40 mouse cellular contexts compared by ENCODE assay signal in the genomic region with DNA sequence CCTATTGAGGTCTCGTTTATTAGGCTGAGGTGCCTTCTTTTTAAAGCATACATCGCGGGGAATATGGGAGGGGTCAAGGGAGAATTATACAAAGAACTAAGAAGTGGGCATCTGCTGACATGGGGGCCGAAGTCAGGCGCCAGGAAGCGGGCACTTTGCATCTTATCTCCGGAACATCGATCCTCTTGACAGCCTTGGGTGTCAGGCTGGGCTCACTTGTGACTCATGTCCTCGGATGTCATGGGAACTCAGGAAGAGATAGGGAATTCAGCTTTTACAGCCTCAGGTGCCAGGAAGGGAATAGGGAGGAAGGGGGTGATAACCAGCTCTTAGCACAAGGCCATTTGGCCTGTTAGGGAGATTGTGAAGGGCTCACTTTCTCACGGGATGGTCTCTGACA. TPM values are rescaled to one million over a fixed set of nuclear protein-coding genes. Genes with fewer than 3 reads are reported as not detected.
"Had no signal": no experiment of that assay in that cellular context is flagged by ENCODE, and none has a peak within 500 bp of the region (broad histone marks: within the 10 kb centered on the region; RNA-seq: fewer than 3 reads in every experiment).

No protein-coding gene starts in this region.

RNA-seq across cellular contexts. Expression of a gene that starts 12.7 kb away (rescaled TPM):
- total RNA-seq: heart, postnatal 10 days; heart, postnatal 14 days; heart, postnatal 25 days; heart, postnatal 4 days; hindbrain, postnatal 0 days; layer of hippocampus, adult 18-20 months; layer of hippocampus, adult 2 months; layer of hippocampus, adult 8-10 months; layer of hippocampus, postnatal 10 days; layer of hippocampus, postnatal 14 days; layer of hippocampus, postnatal 25 days; layer of hippocampus, postnatal 36 days; left cerebral cortex, adult 18-20 months; left cerebral cortex, adult 2 months; left cerebral cortex, adult 8-10 months; left cerebral cortex, postnatal 10 days had no signal
- polyA plus RNA-seq: heart, embryonic 14.5 days; heart, postnatal 0 days; hindbrain, embryonic 10.5 days; hindbrain, embryonic 11.5 days; hindbrain, embryonic 12.5 days; hindbrain, embryonic 13.5 days; hindbrain, embryonic 14.5 days; hindbrain, embryonic 15.5 days; hindbrain, embryonic 16.5 days; hindbrain, postnatal 0 days; intestine, embryonic 14.5 days; kidney, embryonic 14.5 days; kidney, embryonic 15.5 days; kidney, embryonic 16.5 days; kidney, postnatal 0 days had no signal

RNA-seq across cellular contexts. Expression of a gene that starts 25.5 kb away (rescaled TPM):
- total RNA-seq: heart, postnatal 10 days; heart, postnatal 14 days; heart, postnatal 25 days; heart, postnatal 36 days; heart, postnatal 4 days; hematopoietic stem cell, adult 5-6 weeks; hindbrain, postnatal 0 days; layer of hippocampus, adult 18-20 months; layer of hippocampus, adult 2 months; layer of hippocampus, adult 8-10 months; layer of hippocampus, postnatal 10 days; layer of hippocampus, postnatal 14 days; layer of hippocampus, postnatal 25 days; layer of hippocampus, postnatal 36 days; left cerebral cortex, adult 18-20 months; left cerebral cortex, adult 2 months; left cerebral cortex, adult 8-10 months; left cerebral cortex, postnatal 10 days had no signal
- polyA plus RNA-seq: heart, embryonic 14.5 days; heart, embryonic 15.5 days; heart, embryonic 16.5 days; heart, postnatal 0 days; hindbrain, embryonic 10.5 days; hindbrain, embryonic 11.5 days; hindbrain, embryonic 12.5 days; hindbrain, embryonic 13.5 days; hindbrain, embryonic 14.5 days; intestine, embryonic 14.5 days; intestine, embryonic 15.5 days; intestine, embryonic 16.5 days; intestine, postnatal 0 days; kidney, adult 2 months; kidney, embryonic 14.5 days; kidney, embryonic 16.5 days; kidney, postnatal 0 days had no signal

RNA-seq across cellular contexts. Expression of a gene that starts 30.9 kb away (rescaled TPM):
- total RNA-seq: heart, postnatal 10 days; heart, postnatal 14 days; heart, postnatal 25 days; heart, postnatal 36 days; heart, postnatal 4 days; hindbrain, postnatal 0 days; layer of hippocampus, adult 18-20 months; layer of hippocampus, adult 2 months; layer of hippocampus, adult 8-10 months; layer of hippocampus, postnatal 10 days; layer of hippocampus, postnatal 14 days; layer of hippocampus, postnatal 25 days; layer of hippocampus, postnatal 36 days; left cerebral cortex, adult 18-20 months; left cerebral cortex, adult 2 months; left cerebral cortex, adult 8-10 months; left cerebral cortex, postnatal 10 days had no signal
- polyA plus RNA-seq: heart, embryonic 14.5 days; heart, embryonic 15.5 days; heart, postnatal 0 days; hindbrain, embryonic 10.5 days; hindbrain, embryonic 11.5 days; hindbrain, embryonic 12.5 days; hindbrain, embryonic 13.5 days; hindbrain, embryonic 14.5 days; hindbrain, embryonic 15.5 days; hindbrain, embryonic 16.5 days; hindbrain, postnatal 0 days; intestine, embryonic 14.5 days; kidney, embryonic 14.5 days; kidney, embryonic 15.5 days; kidney, embryonic 16.5 days; kidney, postnatal 0 days had no signal

RNA-seq across cellular contexts. Expression of a gene that starts 48.3 kb away (rescaled TPM):
- total RNA-seq: heart, postnatal 10 days; heart, postnatal 14 days; heart, postnatal 25 days; heart, postnatal 36 days; heart, postnatal 4 days; hematopoietic stem cell, adult 5-6 weeks; hindbrain, postnatal 0 days; layer of hippocampus, adult 18-20 months; layer of hippocampus, adult 2 months; layer of hippocampus, adult 8-10 months; layer of hippocampus, postnatal 10 days; layer of hippocampus, postnatal 14 days; layer of hippocampus, postnatal 25 days; layer of hippocampus, postnatal 36 days; left cerebral cortex, adult 18-20 months; left cerebral cortex, adult 2 months; left cerebral cortex, adult 8-10 months; left cerebral cortex, postnatal 10 days had no signal
- polyA plus RNA-seq: heart, embryonic 14.5 days; heart, embryonic 15.5 days; heart, embryonic 16.5 days; heart, postnatal 0 days; hindbrain, embryonic 10.5 days; hindbrain, embryonic 11.5 days; hindbrain, embryonic 12.5 days; hindbrain, embryonic 13.5 days; hindbrain, embryonic 14.5 days; hindbrain, embryonic 15.5 days; hindbrain, embryonic 16.5 days; hindbrain, postnatal 0 days; inflammation-experienced regulatory T-cells, adult 6 months; intestine, embryonic 14.5 days; intestine, embryonic 15.5 days; intestine, embryonic 16.5 days; intestine, postnatal 0 days; kidney, embryonic 14.5 days; kidney, embryonic 15.5 days; kidney, embryonic 16.5 days; kidney, postnatal 0 days; large intestine, adult 2 months had no signal

RNA-seq across cellular contexts. Expression of a gene that starts 48.8 kb away (rescaled TPM):
- total RNA-seq: heart, postnatal 10 days; heart, postnatal 14 days; heart, postnatal 25 days; heart, postnatal 36 days; heart, postnatal 4 days; hindbrain, postnatal 0 days; layer of hippocampus, adult 18-20 months; layer of hippocampus, adult 2 months; layer of hippocampus, adult 8-10 months; layer of hippocampus, postnatal 10 days; layer of hippocampus, postnatal 14 days; layer of hippocampus, postnatal 25 days; layer of hippocampus, postnatal 36 days; left cerebral cortex, adult 18-20 months; left cerebral cortex, adult 2 months; left cerebral cortex, adult 8-10 months had no signal
- polyA plus RNA-seq: heart, embryonic 14.5 days; heart, embryonic 15.5 days; heart, postnatal 0 days; hindbrain, embryonic 10.5 days; hindbrain, embryonic 11.5 days; hindbrain, embryonic 12.5 days; hindbrain, embryonic 13.5 days; hindbrain, embryonic 14.5 days; hindbrain, embryonic 15.5 days; hindbrain, embryonic 16.5 days; hindbrain, postnatal 0 days; inflammation-experienced regulatory T-cells, adult 6 months; kidney, embryonic 14.5 days; kidney, embryonic 15.5 days; kidney, embryonic 16.5 days had no signal
